Mouse (Mus musculus): ENCODE measurements around the gene Cx3cr1.

Cx3cr1 gene

GRCm38 (mm10) chr9:120081967-120082366 is 12.3 kb upstream of the Cx3cr1 start:
- no peak for DNase-seq

GRCm38 (mm10) chr9:120081247-120081646 is 11.6 kb upstream of the Cx3cr1 start:
- DNase-seq = no peak

- no peak for DNase-seq
Measured at GRCm38 (mm10) chr9:120080546-120081108, 10.9 kb upstream of the Cx3cr1 start.

GRCm38 (mm10) chr9:120079901-120080300 is 10.2 kb upstream of the Cx3cr1 start:
- no peak for DNase-seq

DNA sequence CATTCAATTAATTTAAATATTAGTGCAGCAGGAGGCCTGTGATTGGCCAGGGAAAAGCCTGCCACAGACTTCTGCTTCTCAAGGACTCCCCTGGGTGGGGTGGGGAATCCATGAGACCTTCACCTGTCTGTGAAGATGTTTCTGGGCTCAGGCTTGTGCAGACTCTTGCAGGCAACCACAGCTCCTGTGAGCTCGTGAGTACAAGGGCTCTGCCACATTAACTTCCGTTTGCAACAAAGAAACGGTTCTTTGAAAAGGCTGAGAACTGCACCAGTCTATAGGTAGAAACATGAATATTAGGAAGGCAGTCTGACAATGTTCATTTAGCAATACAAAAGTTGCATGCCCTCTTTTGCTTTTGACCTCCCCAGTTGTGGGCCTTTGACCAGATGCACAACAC is 8.6 kb upstream of the Cx3cr1 start:
- no peak for DNase-seq

DNA sequence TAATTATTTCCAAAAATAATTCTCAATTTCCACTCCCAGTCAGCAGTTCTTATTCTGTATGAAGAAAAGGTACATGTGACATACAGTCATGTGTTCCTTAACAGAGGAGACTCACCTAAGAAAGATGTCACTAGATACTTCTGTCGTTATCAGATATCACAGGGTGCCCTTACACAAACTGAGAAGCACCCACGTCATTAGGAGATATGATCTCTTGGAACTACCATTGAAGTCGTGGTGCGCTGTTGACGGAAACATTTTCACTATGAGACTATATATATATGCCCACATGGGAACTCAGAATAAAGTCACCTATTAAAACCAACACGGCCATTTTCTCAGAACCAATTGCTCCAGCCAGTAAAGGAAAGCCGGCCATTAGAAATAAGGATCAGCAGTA is 4.8 kb upstream of the Cx3cr1 start:
- DNase-seq = no peak

DNA sequence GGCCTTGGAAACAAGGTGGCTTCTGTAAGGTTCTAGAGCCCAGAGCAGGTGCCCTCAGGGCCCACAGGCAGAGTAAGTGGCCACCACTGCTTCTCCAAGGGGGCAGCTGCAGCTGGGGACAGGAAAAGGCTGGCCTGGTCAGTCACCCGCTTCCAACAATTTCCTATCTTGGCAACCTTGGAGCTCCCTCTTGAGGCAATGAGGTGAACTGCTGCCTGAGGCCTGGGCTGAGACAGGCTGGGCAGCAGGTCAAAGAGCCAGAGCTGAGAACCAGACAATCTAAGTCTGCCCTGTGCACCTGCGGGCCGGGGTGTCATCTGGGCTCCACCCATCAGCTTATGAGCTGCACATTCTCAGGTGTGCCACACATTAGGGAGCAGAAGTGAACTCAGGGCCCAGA is 3.5 kb upstream of the Cx3cr1 start:
- DNase-seq = peak; percentile 79 to 85

DNA sequence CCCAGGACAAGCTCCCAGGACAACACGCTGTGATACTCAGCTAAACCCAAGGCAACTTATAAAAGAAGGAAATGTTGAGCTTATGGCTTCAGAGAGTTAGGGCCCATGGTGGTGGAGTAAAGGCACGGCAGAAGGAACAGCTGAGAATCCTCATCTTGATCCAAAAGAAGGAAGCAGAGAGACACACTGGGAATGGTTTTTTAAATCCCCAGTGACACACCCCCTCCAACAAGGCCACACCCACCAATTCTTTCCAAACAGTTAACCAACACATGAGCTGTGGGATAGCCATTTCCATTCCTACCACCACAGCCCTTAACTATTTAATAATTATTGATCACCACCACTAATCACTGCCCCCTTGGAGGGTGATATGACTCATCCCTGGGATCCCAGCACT is 1.6 kb upstream of the Cx3cr1 start:
- no peak for DNase-seq

GRCm38 (mm10) chr9:120068047-120068446 is 1.6 kb downstream of the Cx3cr1 start:
- DNase-seq = no peak

GRCm38 (mm10) chr9:120067609-120068008 is 2.1 kb downstream of the Cx3cr1 start:
- DNase-seq = no peak

DNA sequence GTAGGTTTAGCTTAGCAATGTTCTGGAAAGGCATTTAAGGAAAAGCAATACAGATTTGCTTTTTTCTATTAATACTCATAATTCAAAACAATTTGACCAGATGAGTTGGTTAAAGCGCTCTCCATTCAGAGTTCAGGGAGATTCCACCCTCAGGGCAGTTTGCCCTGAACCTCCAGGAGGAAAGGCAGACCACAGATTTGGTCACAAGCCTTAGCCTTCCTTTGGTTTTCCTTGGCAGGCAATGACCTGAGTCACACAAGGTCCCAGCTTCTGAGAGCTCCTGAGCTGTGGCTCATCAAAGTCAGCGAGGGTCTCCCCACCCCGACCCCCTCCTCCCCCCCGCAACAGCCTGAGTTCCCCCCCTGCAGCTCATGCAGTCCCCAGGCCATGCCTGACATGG is 5.4 kb downstream of the Cx3cr1 start:
- no peak for DNase-seq

DNA sequence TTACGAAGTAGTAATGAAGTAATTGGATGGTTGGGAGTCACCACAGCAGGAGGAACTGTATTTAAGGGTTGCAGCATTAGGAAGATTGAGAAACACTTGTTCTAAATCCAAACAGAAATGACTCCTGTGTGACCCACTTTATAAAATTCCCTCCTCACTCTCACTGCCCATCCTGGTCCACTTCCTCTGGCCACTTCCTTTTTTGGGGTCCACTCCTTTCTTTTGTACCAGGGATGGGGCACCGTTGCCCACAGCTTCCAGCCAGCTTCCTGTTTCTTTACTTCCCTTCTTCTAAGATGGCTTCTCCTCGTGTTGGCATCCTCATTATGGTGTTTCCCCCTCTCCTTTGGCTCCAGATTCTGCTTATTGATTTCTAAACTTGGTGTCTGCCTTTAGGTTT is 10.9 kb downstream of the Cx3cr1 start:
- DNase-seq = no peak

DNA sequence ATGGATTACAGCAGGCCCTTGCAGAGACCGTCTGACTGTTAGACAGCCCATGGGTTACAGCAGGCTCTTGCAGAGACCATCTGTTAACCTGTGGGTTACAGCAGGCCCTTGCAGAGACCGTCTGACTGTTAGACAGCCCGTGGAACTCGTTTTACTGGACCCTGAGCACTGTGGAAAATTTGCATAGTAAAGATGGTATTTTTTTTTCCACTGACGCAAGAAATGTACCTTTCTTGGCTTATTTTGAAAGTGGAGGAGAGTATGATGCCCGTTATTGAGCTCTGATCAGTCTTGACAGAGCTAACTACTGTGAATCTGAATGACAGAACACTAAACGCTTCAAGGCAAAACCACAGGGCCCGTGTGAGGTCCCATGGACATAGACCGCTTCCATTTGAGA is 13.5 kb downstream of the Cx3cr1 start:
- no peak for DNase-seq

DNA sequence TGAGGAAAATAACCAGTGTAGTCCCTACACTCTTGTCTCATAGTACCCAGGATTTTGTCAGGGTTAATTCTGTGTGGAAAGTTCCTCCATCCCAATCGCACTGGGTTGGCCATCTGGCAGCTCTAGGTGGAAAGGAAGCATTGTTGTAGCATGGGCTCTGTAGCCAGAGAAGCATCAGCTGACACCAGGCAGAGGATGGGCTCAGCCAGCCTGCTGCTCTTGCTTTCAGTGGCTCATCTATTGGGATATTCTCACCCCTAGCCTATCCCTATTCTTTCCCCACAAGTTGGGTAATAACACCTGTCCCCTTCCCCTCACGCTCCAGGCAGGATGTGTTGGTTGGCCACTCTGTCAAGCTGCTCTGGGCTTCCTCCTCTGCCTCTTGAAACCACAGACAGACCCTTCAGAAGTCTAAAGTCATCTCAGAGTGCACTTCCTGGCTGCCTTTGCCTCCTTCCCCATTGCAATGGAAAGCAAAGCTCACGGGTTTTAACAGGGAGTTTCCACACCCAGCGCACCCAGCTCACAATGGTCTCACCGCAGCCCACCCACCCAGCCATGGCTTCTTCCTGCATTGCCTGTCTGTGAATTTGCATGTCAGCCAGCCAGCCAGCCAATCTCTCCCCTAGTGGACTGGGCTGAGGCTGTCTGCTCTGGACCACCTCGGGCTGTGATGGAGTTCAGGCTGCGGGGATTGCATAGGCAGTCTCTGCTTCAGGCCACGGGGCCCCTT is 15.0 kb downstream of the Cx3cr1 start:
- DNase-seq = peak in 1 of 2 experiments; percentile 6

DNA sequence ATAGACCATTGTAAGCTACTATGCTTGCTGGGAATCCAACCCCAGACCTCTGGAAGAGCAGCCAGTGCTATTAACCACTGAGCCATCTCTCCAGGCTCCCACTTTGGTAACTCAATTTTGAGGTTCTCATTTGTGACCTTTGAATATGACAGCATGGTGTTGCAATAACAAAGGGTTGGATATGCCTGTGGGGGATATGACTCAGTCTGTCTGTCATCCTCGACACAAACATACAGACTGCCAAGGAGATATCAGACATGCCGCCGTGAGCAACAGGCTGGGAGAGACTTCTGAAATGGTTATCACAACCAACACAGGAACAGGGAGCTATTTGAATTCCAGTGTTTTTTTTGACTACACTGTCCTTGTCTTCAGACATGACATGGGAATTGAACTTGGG is 20.3 kb downstream of the Cx3cr1 start:
- DNase-seq = no peak

- DNase-seq = no peak
Measured at GRCm38 (mm10) chr9:120048495-120048894, 21.2 kb downstream of the Cx3cr1 start.

GRCm38 (mm10) chr9:120043115-120043514 is 26.6 kb downstream of the Cx3cr1 start:
- no peak for DNase-seq

DNA sequence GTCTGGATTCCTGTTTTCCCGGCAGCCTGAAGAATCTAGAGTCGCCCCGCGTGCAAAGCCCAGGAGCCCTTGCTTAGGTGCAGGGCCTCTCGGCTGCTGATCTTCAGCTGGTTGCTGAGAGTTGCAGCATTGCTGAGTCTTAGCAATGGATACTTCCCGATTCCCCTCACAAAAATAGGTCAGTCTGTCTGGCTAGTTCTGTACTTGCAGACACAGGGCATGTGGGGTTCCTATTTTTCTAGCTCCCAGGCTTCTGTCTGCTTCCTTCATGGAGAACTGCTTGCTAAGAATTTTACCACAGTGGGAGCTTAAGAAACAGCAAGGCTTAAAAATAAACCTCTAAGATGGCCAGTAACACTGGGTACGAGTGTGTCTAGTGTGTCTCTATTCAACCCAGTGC is 32.3 kb downstream of the Cx3cr1 start:
- no peak for DNase-seq

GRCm38 (mm10) chr9:120034375-120034774 is 35.3 kb downstream of the Cx3cr1 start:
- no peak for DNase-seq

- DNase-seq = no peak
Measured at GRCm38 (mm10) chr9:120032710-120033109, 37.0 kb downstream of the Cx3cr1 start.

- DNase-seq = no peak
Measured at GRCm38 (mm10) chr9:120030421-120030820, 39.3 kb downstream of the Cx3cr1 start.

DNA sequence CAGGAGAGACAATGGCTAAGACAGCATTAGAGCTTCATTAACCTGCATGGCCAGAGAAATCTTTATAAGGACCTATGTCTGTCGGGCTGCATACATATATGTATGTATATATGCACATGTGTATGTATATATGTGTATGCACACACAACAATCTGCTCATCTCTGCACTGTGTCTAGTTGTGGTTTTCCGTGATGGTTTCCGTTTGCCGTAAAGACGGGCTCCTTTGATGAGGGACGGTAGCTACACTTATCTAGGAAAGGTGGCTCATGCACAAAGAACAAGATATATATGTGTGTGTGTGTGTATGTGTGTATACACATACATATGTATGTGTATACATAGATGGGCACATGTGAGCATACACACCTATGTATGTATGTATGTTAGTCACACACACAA is 39.8 kb downstream of the Cx3cr1 start:
- no peak for DNase-seq

GRCm38 (mm10) chr9:120027401-120028151 is 42.1 kb downstream of the Cx3cr1 start:
- peak; percentile 68 to 72 for DNase-seq

DNA sequence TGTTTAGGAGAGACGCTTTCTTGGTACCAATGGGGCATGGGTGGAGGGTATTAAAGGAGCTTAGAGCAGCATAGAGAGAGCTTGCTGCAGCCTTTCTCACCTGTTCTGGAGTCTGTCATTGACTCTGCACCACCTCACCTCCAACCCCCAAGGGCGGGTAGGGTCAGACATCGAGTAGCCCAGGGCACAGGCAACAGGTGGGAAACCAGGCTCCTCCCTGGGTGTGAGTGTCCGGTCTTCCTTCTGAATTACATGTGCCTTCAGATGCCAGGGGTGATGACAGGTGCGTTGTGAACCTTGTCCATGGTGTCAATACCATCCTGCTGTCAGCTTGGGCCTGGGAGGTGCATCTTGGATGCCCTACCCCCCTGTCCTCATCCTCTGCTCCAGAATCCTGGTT is 45.1 kb downstream of the Cx3cr1 start:
- peak in 1 of 2 experiments; percentile 38 for DNase-seq
